Mouse (Mus musculus) erythroblast, embryonic 14.5 days (primary cell): ENCODE measurements around the gene Stard13.

ENCODE experiments used
- GATA1 ChIP-seq: IDR thresholded peaks from 2 replicates; pipeline ENCODE4 v1.6.1; 2012; ENCODE audit warnings: low read length, inconsistent platforms, mixed read lengths
- TAL1 ChIP-seq: IDR thresholded peaks from 3 replicates; pipeline ENCODE4 v1.6.1; 2012; ENCODE audit warnings: low read length, inconsistent platforms, mixed read lengths

DNA sequence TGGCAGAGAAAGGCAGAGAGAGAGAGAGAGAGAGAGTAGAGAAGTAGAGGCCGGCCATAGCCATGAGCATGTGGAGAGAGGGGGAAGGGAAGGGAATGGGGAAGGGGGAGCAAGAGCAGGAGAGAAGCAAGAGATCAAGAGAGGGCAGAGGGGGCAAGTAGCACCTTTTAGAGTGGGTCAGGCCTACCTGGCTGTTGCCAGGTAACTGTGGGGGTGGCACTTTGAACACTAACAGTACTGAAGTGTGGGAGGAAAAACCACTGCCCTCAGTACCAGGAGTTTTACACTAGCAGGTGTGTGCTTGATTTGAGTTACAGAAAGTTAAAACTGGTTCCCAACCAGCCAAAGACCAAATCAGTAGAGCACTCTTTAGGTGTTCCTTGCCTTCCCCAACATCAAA is 78.4 kb downstream of the Stard13 start:
- TF ChIP-seq GATA1 (no peak), TAL1 (no peak)
